21 mouse cellular contexts compared by ENCODE assay signal in genomic region chr14:47165117-47165516, GRCm38 (mm10). TPM values are rescaled to one million over a fixed set of nuclear protein-coding genes. Genes with fewer than 3 reads are reported as not detected.
DNase-seq lines count a peak whose midpoint lies in the region; ATAC-seq and TF ChIP-seq lines count a peak whose summit lies in the region.
"Had no signal": no experiment of that assay in that cellular context is flagged by ENCODE, and none has a peak within 500 bp of the region (broad histone marks: within the 10 kb centered on the region; RNA-seq: fewer than 3 reads in every experiment).

No protein-coding gene starts in this region.

- 21% methylated on average over 5 of the region's 5 CpGs for WGBS in spleen, adult 2 months
- WGBS in small intestine, adult 2 months, result 83% methylated on average over 5 of the region's 5 CpGs

- DNase-seq in spleen, adult 2 months (ENCODE audit: low read depth in 1 of 2, low spot score in 2 of 2), result peak; percentile 40 to 82
- no peak for DNase-seq in spleen, postnatal 14 days (ENCODE audit: low spot score in 2 of 2)
- DNase-seq in CH12.LX (ENCODE audit: extremely low read depth), result peak; percentile 69
- DNase-seq in kidney, adult 8-10 months, result no peak
- no peak for DNase-seq in layer of hippocampus, adult 2 months (ENCODE audit: low spot score in 2 of 2)
- no peak for DNase-seq in adrenal gland, adult 2 months
- DNase-seq: adrenal gland, postnatal 25 days; cerebellum, adult 2 months; cerebellum, postnatal 10 days; embryo, embryonic 11 days; gastrocnemius, adult 2 months; gastrocnemius, postnatal 25 days; heart, adult 18-20 months had no signal

- TF ChIP-seq POLR2A in spleen, adult 2 months (IDR thresholded peaks at IDR 0.05; ENCODE audit: low read depth, low read length), result no peak
- TF ChIP-seq POLR2A in CH12.LX (IDR thresholded peaks at IDR 0.05; ENCODE audit: low read depth, low read length), result no peak
- TF ChIP-seq POLR2A in small intestine, adult 2 months (IDR thresholded peaks at IDR 0.05; ENCODE audit: low read depth, low read length), result no peak

- no peak for TF ChIP-seq RAD21 in CH12.LX (IDR thresholded peaks at IDR 0.05; ENCODE audit: low read depth, low read length)

- in situ Hi-C loops in CH12.LX (cut with MboI; ENCODE audit: low pct_ligation_motif_present, low pct_unique_long_range_greater_than_20kb, low sequenced_read_pairs), result no loop called here

- peak overlapping the region; percentile 45 for H3K9ac ChIP-seq in CH12.LX (ENCODE audit: insufficient read depth, low read depth)
- H3K9ac ChIP-seq: embryonic facial prominence, embryonic 15.5 days; heart, embryonic 12.5 days; hindbrain, embryonic 15.5 days had no signal

- H3K79me2 ChIP-seq in CH12.LX (replicated peaks; ENCODE audit: control insufficient read depth, extremely low read depth, insufficient read depth, poor library complexity, severe bottlenecking), result no peaks in the 10 kb centered on the region

- no peaks in the 10 kb centered on the region for H3K27me3 ChIP-seq in spleen, adult 2 months (ENCODE audit: control insufficient read depth, insufficient read depth, low read length)
- no peaks in the 10 kb centered on the region for H3K27me3 ChIP-seq in CH12.LX (replicated peaks)
- no peaks in the 10 kb centered on the region for H3K27me3 ChIP-seq in small intestine, adult 2 months (ENCODE audit: control insufficient read depth, insufficient read depth, low read length)
- H3K27me3 ChIP-seq: embryonic facial prominence, embryonic 15.5 days; heart, embryonic 12.5 days; hindbrain, embryonic 15.5 days had no signal

- H3K36me3 ChIP-seq in spleen, adult 2 months (ENCODE audit: control insufficient read depth, insufficient read depth, low read length), result 0 out of 2 replicates have a peak, but pooled peaks cover 3% of the 10 kb centered on the region
- H3K36me3 ChIP-seq in CH12.LX (replicated peaks in 1 of 2; ENCODE audit: control insufficient read depth in 1 of 2, insufficient read depth in 1 of 2, low read length in 1 of 2), result peaks cover 0 to 42% of the 10 kb centered on the region in 2 experiments
- H3K36me3 ChIP-seq in small intestine, adult 2 months (ENCODE audit: control insufficient read depth, insufficient read depth, low read length), result peaks cover 5% of the 10 kb centered on the region
- H3K36me3 ChIP-seq: embryonic facial prominence, embryonic 15.5 days; forebrain, embryonic 10.5 days; heart, embryonic 12.5 days; hindbrain, embryonic 15.5 days had no signal

- dilution Hi-C loops in CH12.LX (cut with MboI; ENCODE audit: extremely low pct_ligation_motif_present, extremely low pct_unique_long_range_greater_than_20kb, low sequenced_read_pairs), result no loop called here

- H3K4me3 ChIP-seq in spleen, adult 2 months (ENCODE audit: extremely low read depth, insufficient read depth, insufficient read length), result no peak overlapping the region
- peak overlapping the region in 1 of 3 experiments; percentile 45 for H3K4me3 ChIP-seq in CH12.LX (replicated peaks in 1 of 3; ENCODE audit: low read depth in 2 of 3, low read length in 2 of 3, poor library complexity in 1 of 3)
- no peak overlapping the region for H3K4me3 ChIP-seq in small intestine, adult 2 months (ENCODE audit: low read depth, low read length)
- H3K4me3 ChIP-seq in layer of hippocampus, adult 2 months, result no peak overlapping the region
- H3K4me3 ChIP-seq: embryonic facial prominence, embryonic 15.5 days; erythroblast, embryonic 14.5 days; forebrain, embryonic 10.5 days; gastrocnemius, adult 2 months; heart, embryonic 12.5 days; hindbrain, embryonic 15.5 days had no signal

- peak; percentile 72 for ATAC-seq in hematopoietic stem cell, adult 5-6 weeks (replicated peaks in 1 of 2; ENCODE audit: insufficient read depth in 1 of 2, low FRiP score in 2 of 2, low TSS enrichment in 1 of 2, low read depth in 1 of 2, poor library complexity in 2 of 2, severe bottlenecking in 2 of 2)
- ATAC-seq: forebrain, embryonic 14.5 days had no signal

- peak overlapping the region; percentile 96 for H3K27ac ChIP-seq in spleen, adult 2 months (ENCODE audit: insufficient read depth, low read length)
- H3K27ac ChIP-seq in CH12.LX (ENCODE audit: insufficient read depth, low read depth), result no peak overlapping the region
- H3K27ac ChIP-seq in small intestine, adult 2 months (ENCODE audit: insufficient read depth, low read depth, low read length), result 0 out of 2 replicates have a peak overlapping the region, but pooled peaks have one; percentile 38
- H3K27ac ChIP-seq in layer of hippocampus, adult 2 months, result no peak overlapping the region
- H3K27ac ChIP-seq: embryonic facial prominence, embryonic 15.5 days; forebrain, embryonic 10.5 days; gastrocnemius, adult 2 months; hindbrain, embryonic 15.5 days had no signal

- TF ChIP-seq EP300 in CH12.LX (IDR thresholded peaks at IDR 0.05; ENCODE audit: low read length), result no peak

- peaks cover 15% of the 10 kb centered on the region; the same call in 1 of the 2 replicates for H3K4me1 ChIP-seq in spleen, adult 2 months (ENCODE audit: control insufficient read depth, insufficient read depth, insufficient read length)
- peaks cover 10 to 51% of the 10 kb centered on the region in 2 experiments for H3K4me1 ChIP-seq in CH12.LX (ENCODE audit: control insufficient read depth in 1 of 2, insufficient read depth in 2 of 2)
- H3K4me1 ChIP-seq in small intestine, adult 2 months (ENCODE audit: control insufficient read depth, insufficient read depth, insufficient read length, low read length), result no peaks in the 10 kb centered on the region
- H3K4me1 ChIP-seq: embryonic facial prominence, embryonic 15.5 days; hindbrain, embryonic 15.5 days had no signal

- no peak for TF ChIP-seq CTCF in spleen, adult 2 months (IDR thresholded peaks at IDR 0.05; ENCODE audit: extremely low read depth, insufficient read depth, insufficient read length, insufficient replicate concordance)
- no peak for TF ChIP-seq CTCF in CH12.LX (conservative IDR thresholded peaks at IDR 0.05 in 1 of 2, IDR thresholded peaks at IDR 0.05 in 1 of 2; ENCODE audit: low read depth in 2 of 2, low read length in 2 of 2)
- no peak for TF ChIP-seq CTCF in small intestine, adult 2 months (IDR thresholded peaks at IDR 0.05; ENCODE audit: extremely low read depth, insufficient read length, insufficient replicate concordance, low read depth, low read length)
- TF ChIP-seq CTCF in layer of hippocampus, adult 2 months (conservative IDR thresholded peaks at IDR 0.05), result no peak

- H3K9me3 ChIP-seq in CH12.LX (replicated peaks; ENCODE audit: low read length), result no peaks in the 10 kb centered on the region
- H3K9me3 ChIP-seq: embryonic facial prominence, embryonic 15.5 days; forebrain, embryonic 10.5 days; heart, embryonic 12.5 days; hindbrain, embryonic 15.5 days had no signal

- peak overlapping the region; percentile 65; the same call in 1 of the 2 replicates for H3K4me2 ChIP-seq in CH12.LX (ENCODE audit: insufficient read depth, low read depth, poor library complexity, severe bottlenecking)
- H3K4me2 ChIP-seq: embryonic facial prominence, embryonic 15.5 days; heart, embryonic 12.5 days; hindbrain, embryonic 15.5 days had no signal

TF ChIP-seq in CH12.LX, 34 proteins besides CTCF, POLR2A, EP300 and RAD21:
- TF ChIP-seq ETS1 (conservative IDR thresholded peaks at IDR 0.05; ENCODE audit: low read depth, low read length) (peak; percentile 58; the same call in 1 of the 2 replicates), BHLHE40 (IDR thresholded peaks at IDR 0.05; ENCODE audit: low read depth, low read length) (peak; percentile 46; the same call in 1 of the 2 replicates), HCFC1 (IDR thresholded peaks at IDR 0.05; ENCODE audit: low read depth, low read length) (no peak)

RNA-seq across cellular contexts. Expression of gene Gch1, which starts 24.1 kb away (rescaled TPM):
- 14.8 and 16.1 TPM in 2 replicates for polyA plus RNA-seq in spleen, adult 2 months (2012; rRNA removed)
- total RNA-seq in CH12.LX (2012; rRNA removed), result 3.1 and 5.7 TPM in 2 replicates
- 6.4 and 6.5 TPM in 2 replicates for total RNA-seq in CH12.LX (2014; rRNA removed)
- polyA plus RNA-seq in CH12.LX (2012; ENCODE audit: insufficient read length, low read depth), result 5.2 and 5.7 TPM in 2 replicates
- total RNA-seq in hematopoietic stem cell, adult 5-6 weeks (2017), result 6.6 and 9.4 TPM in 2 replicates
- polyA plus RNA-seq in small intestine, adult 2 months (2012; rRNA removed), result 27.1 and 35.7 TPM in 2 replicates
- 1 to 10 TPM; 1.1 to 1.9 TPM for total RNA-seq in layer of hippocampus, adult 2 months (2021)
- total RNA-seq in adrenal gland, adult 2 months (2021), result 10 to 100 TPM; 77.0 to 85.2 TPM
- 72.9 and 82.2 TPM in 2 replicates for polyA plus RNA-seq in adrenal gland, adult 2 months (2012; rRNA removed)

Comparison
In these comparisons a context has a peak if more than half of its experiments do, and no peak if none do; other contexts are left out.
1. DNase-seq: peak in spleen, adult 2 months (2 of 2) and CH12.LX (single experiment); none in spleen, postnatal 14 days (0 of 2), kidney, adult 8-10 months (0 of 2), layer of hippocampus, adult 2 months (0 of 2) and adrenal gland, adult 2 months (single experiment).
2. H3K27ac ChIP-seq: peak in spleen, adult 2 months (single experiment) and small intestine, adult 2 months (single experiment); none in CH12.LX (single experiment) and layer of hippocampus, adult 2 months (single experiment).